Mouse (Mus musculus) erythroblast, adult 5-6 weeks (primary cell): ENCODE data around the gene Ppm1e. TPM values are rescaled to one million over a fixed set of nuclear protein-coding genes. Genes with fewer than 3 reads are reported as not detected.

Experiments
- total RNA-seq, 2 experiments: library from RNA; stranded (forward) in 1 of 2; stranded (reverse) in 1 of 2; fragments of 150-400 nt in 1 of 2; fragments of 200-764, 138-1000 nt in 1 of 2; gene quantifications; 2 replicates each; pipeline versions ENCODE4 v1.2.3 to v1.2.4; 2015 to 2017; ENCODE audit warnings: low replicate concordance in 2 of 2

Gene Ppm1e
- total RNA-seq, 2 experiments from 2014 or later: 0.43 to 2.9 TPM

Other genes with a start within 250 kb of the Ppm1e start
- gene Ska2, start 249.8 kb downstream of the Ppm1e start, total RNA-seq (2015; ENCODE audit: low replicate concordance): 24.5 and 36.1 TPM in 2 replicates
- gene Ska2, start 249.8 kb downstream of the Ppm1e start, total RNA-seq (2017; ENCODE audit: low replicate concordance): 14.1 and 19.8 TPM in 2 replicates
- 12.7 and 19.0 TPM in 2 replicates for gene Trim37, start 231.9 kb downstream of the Ppm1e start, total RNA-seq (2015; ENCODE audit: low replicate concordance)
- gene Trim37, start 231.9 kb downstream of the Ppm1e start, total RNA-seq (2017; ENCODE audit: low replicate concordance): 28.4 and 36.2 TPM in 2 replicates
- 0.19 and 3.8 TPM in 2 replicates for gene Rad51c, start 45.9 kb upstream of the Ppm1e start, total RNA-seq (2015; ENCODE audit: low replicate concordance)
- 5.9 and 6.3 TPM in 2 replicates for gene Rad51c, start 45.9 kb upstream of the Ppm1e start, total RNA-seq (2017; ENCODE audit: low replicate concordance)
- gene Tex14, start 46.0 kb upstream of the Ppm1e start, total RNA-seq (2015; ENCODE audit: low replicate concordance): not detected in 2 replicates
- 0.34 and 0.42 TPM in 2 replicates for gene Tex14, start 46.0 kb upstream of the Ppm1e start, total RNA-seq (2017; ENCODE audit: low replicate concordance)
- not detected in 2 replicates for gene Gm11492, start 207.6 kb upstream of the Ppm1e start, total RNA-seq (2015; ENCODE audit: low replicate concordance)
- not detected in 2 replicates for gene Gm11492, start 207.6 kb upstream of the Ppm1e start, total RNA-seq (2017; ENCODE audit: low replicate concordance)
- not detected in 2 replicates for gene Sept4, start 209.9 kb upstream of the Ppm1e start, total RNA-seq (2015; ENCODE audit: low replicate concordance)
- gene Sept4, start 209.9 kb upstream of the Ppm1e start, total RNA-seq (2017; ENCODE audit: low replicate concordance): 2.8 and 9.3 TPM in 2 replicates
- 4.0 and 4.2 TPM in 2 replicates for gene Mtmr4, start 233.1 kb upstream of the Ppm1e start, total RNA-seq (2015; ENCODE audit: low replicate concordance)
- gene Mtmr4, start 233.1 kb upstream of the Ppm1e start, total RNA-seq (2017; ENCODE audit: low replicate concordance): 4.9 and 6.4 TPM in 2 replicates